Mouse (Mus musculus): Measurements from ENCODE around the gene Flt3l. TPM values are rescaled to one million over a fixed set of nuclear protein-coding genes. Genes with fewer than 3 reads are reported as not detected.
"Not testable (repeated sequence)": the region's sequence is repeated elsewhere in the genome, so short reads cannot be mapped to it uniquely, and the experiment has no call there.

Flt3l gene
- total and polyA plus RNA-seq, 2 experiments from 2014 or later = 2.1 to 8.0 TPM

- Histone ChIP-seq H3K9ac (replicated peaks; ENCODE audit: low read length) (no peak within 1 kb of the TSS), H3K4me1 (ENCODE audit: insufficient read depth, low read length) (no peaks in the 10 kb centered on the region), H3K9me3 (ENCODE audit: low read length) (no peaks in the 10 kb centered on the region), H3K4me2 (ENCODE audit: low read depth, low read length) (no peak within 1 kb of the TSS), H3K36me3 (ENCODE audit: insufficient read depth, low read length) (no peaks in the 10 kb centered on the region), H3K4me3 (ENCODE audit: low read length) (no peak within 1 kb of the TSS), H3K27me3 (ENCODE audit: insufficient read depth, low read length) (peaks cover 95% of the 10 kb centered on the region), H3K27ac (no peak within 1 kb of the TSS)
- ATAC-seq = no peak
- no peak for TF ChIP-seq CTCF (IDR thresholded peaks at IDR 0.05; ENCODE audit: low read depth)
- WGBS = 26% methylated on average over 7 of the region's 7 CpGs
- no peak for DNase-seq (ENCODE audit: low spot score)
Observed at GRCm38 (mm10) chr7:45179469-45179868, 43.2 kb upstream of the Flt3l start, which contains the start of gene Gfy. TSS of gene Gfy (minus strand) at chr7:45179569.

- no peaks in the 10 kb centered on the region for H3K4me1 ChIP-seq (ENCODE audit: insufficient read depth, low read length)
- DNase-seq (ENCODE audit: low spot score) = no peak
- ATAC-seq = no peak
- H3K4me3 ChIP-seq (ENCODE audit: low read length) = no peak overlapping the region
- TF ChIP-seq CTCF (IDR thresholded peaks at IDR 0.05; ENCODE audit: low read depth) = no peak
- no peak overlapping the region for H3K27ac ChIP-seq
- H3K9me3 ChIP-seq (ENCODE audit: low read length) = no peaks in the 10 kb centered on the region
- WGBS = 20% methylated on average over 7 of the region's 7 CpGs
- H3K27me3 ChIP-seq (ENCODE audit: insufficient read depth, low read length) = peaks cover 94% of the 10 kb centered on the region
- H3K36me3 ChIP-seq (ENCODE audit: insufficient read depth, low read length) = no peaks in the 10 kb centered on the region
- no peak overlapping the region for H3K9ac ChIP-seq (replicated peaks; ENCODE audit: low read length)
- H3K4me2 ChIP-seq (ENCODE audit: low read depth, low read length) = no peak overlapping the region
Observed at GRCm38 (mm10) chr7:45178550-45178949, 42.3 kb upstream of the Flt3l start.

GRCm38 (mm10) chr7:45176356-45176755 is 40.1 kb upstream of the Flt3l start:
- H3K4me3 ChIP-seq (ENCODE audit: low read length) = peak overlapping the region; percentile 24
- H3K9me3 ChIP-seq (ENCODE audit: low read length) = no peaks in the 10 kb centered on the region
- 3% methylated on average over 30 of the region's 31 CpGs for WGBS
- peak overlapping the region; percentile 45 for H3K4me2 ChIP-seq (ENCODE audit: low read depth, low read length)
- H3K27me3 ChIP-seq (ENCODE audit: insufficient read depth, low read length) = peaks cover 74% of the 10 kb centered on the region
- no peak overlapping the region for H3K27ac ChIP-seq
- no peak for TF ChIP-seq CTCF (IDR thresholded peaks at IDR 0.05; ENCODE audit: low read depth)
- no peak for ATAC-seq
- no peaks in the 10 kb centered on the region for H3K4me1 ChIP-seq (ENCODE audit: insufficient read depth, low read length)
- H3K36me3 ChIP-seq (ENCODE audit: insufficient read depth, low read length) = no peaks in the 10 kb centered on the region
- 0 out of 2 replicates have a peak overlapping the region, but pooled peaks have one; percentile 9 for H3K9ac ChIP-seq (replicated peaks; ENCODE audit: low read length)
- DNase-seq (ENCODE audit: low spot score) = no peak

GRCm38 (mm10) chr7:45175929-45176328 is 39.7 kb upstream of the Flt3l start:
- no peaks in the 10 kb centered on the region for H3K36me3 ChIP-seq (ENCODE audit: insufficient read depth, low read length)
- TF ChIP-seq CTCF (IDR thresholded peaks at IDR 0.05; ENCODE audit: low read depth) = no peak
- ATAC-seq = no peak
- H3K27ac ChIP-seq = no peak overlapping the region
- H3K27me3 ChIP-seq (ENCODE audit: insufficient read depth, low read length) = peaks cover 70% of the 10 kb centered on the region
- 0 out of 2 replicates have a peak overlapping the region, but pooled peaks have one; percentile 9 for H3K9ac ChIP-seq (replicated peaks; ENCODE audit: low read length)
- WGBS = under 1% methylated on average over 23 of the region's 23 CpGs
- no peaks in the 10 kb centered on the region for H3K4me1 ChIP-seq (ENCODE audit: insufficient read depth, low read length)
- H3K4me3 ChIP-seq (ENCODE audit: low read length) = peak overlapping the region; percentile 24
- peak overlapping the region; percentile 45 for H3K4me2 ChIP-seq (ENCODE audit: low read depth, low read length)
- H3K9me3 ChIP-seq (ENCODE audit: low read length) = no peaks in the 10 kb centered on the region
- no peak for DNase-seq (ENCODE audit: low spot score)

GRCm38 (mm10) chr7:45175398-45175797 is 39.2 kb upstream of the Flt3l start:
- H3K9ac ChIP-seq (replicated peaks; ENCODE audit: low read length) = no peak overlapping the region
- no peak overlapping the region for H3K4me3 ChIP-seq (ENCODE audit: low read length)
- H3K36me3 ChIP-seq (ENCODE audit: insufficient read depth, low read length) = no peaks in the 10 kb centered on the region
- no peak for ATAC-seq
- WGBS = 4% methylated on average over 13 of the region's 13 CpGs
- no peaks in the 10 kb centered on the region for H3K4me1 ChIP-seq (ENCODE audit: insufficient read depth, low read length)
- H3K27ac ChIP-seq = no peak overlapping the region
- DNase-seq (ENCODE audit: low spot score) = no peak
- H3K27me3 ChIP-seq (ENCODE audit: insufficient read depth, low read length) = peaks cover 65% of the 10 kb centered on the region
- no peak for TF ChIP-seq CTCF (IDR thresholded peaks at IDR 0.05; ENCODE audit: low read depth)
- H3K4me2 ChIP-seq (ENCODE audit: low read depth, low read length) = no peak overlapping the region
- H3K9me3 ChIP-seq (ENCODE audit: low read length) = no peaks in the 10 kb centered on the region

GRCm38 (mm10) chr7:45174567-45175280 is 38.5 kb upstream of the Flt3l start:
- H3K9ac ChIP-seq (replicated peaks; ENCODE audit: low read length) = no peak overlapping the region
- H3K36me3 ChIP-seq (ENCODE audit: insufficient read depth, low read length) = no peaks in the 10 kb centered on the region
- H3K27me3 ChIP-seq (ENCODE audit: insufficient read depth, low read length) = peaks cover 63% of the 10 kb centered on the region
- 5% methylated on average over 27 of the region's 29 CpGs for WGBS
- DNase-seq (ENCODE audit: low spot score) = no peak
- no peak overlapping the region; the same call in 1 of the 2 replicates for H3K4me3 ChIP-seq (ENCODE audit: low read length)
- no peaks in the 10 kb centered on the region for H3K4me1 ChIP-seq (ENCODE audit: insufficient read depth, low read length)
- no peak overlapping the region for H3K4me2 ChIP-seq (ENCODE audit: low read depth, low read length)
- ATAC-seq = no peak
- no peak overlapping the region for H3K27ac ChIP-seq
- TF ChIP-seq CTCF (IDR thresholded peaks at IDR 0.05; ENCODE audit: low read depth) = no peak
- H3K9me3 ChIP-seq (ENCODE audit: low read length) = no peaks in the 10 kb centered on the region

- ATAC-seq; H3K9ac ChIP-seq (replicated peaks; ENCODE audit: low read length); H3K4me2 ChIP-seq (ENCODE audit: low read depth, low read length); DNase-seq (ENCODE audit: low spot score); H3K9me3 ChIP-seq (ENCODE audit: low read length); H3K36me3 ChIP-seq (ENCODE audit: insufficient read depth, low read length); H3K4me1 ChIP-seq (ENCODE audit: insufficient read depth, low read length); H3K27ac ChIP-seq; H3K4me3 ChIP-seq (ENCODE audit: low read length): not testable (repeated sequence)
- TF ChIP-seq CTCF (IDR thresholded peaks at IDR 0.05; ENCODE audit: low read depth) = peak; percentile 57
- WGBS = 69% methylated on average over 1 of the region's 1 CpGs
- H3K27me3 ChIP-seq (ENCODE audit: insufficient read depth, low read length) = peaks cover 60% of the 10 kb centered on the region
Observed at GRCm38 (mm10) chr7:45173772-45174171, 37.5 kb upstream of the Flt3l start.

Data from hindbrain, postnatal 0 days (tissue).